Mouse (Mus musculus): ENCODE data around the gene Fam129a. TPM values are rescaled to one million over a fixed set of nuclear protein-coding genes. Genes with fewer than 3 reads are reported as not detected.

Gene Fam129a
- 29.8 TPM for polyA plus RNA-seq (2015; fragmentation: Illumina TruSeq; extraction: RNeasy Lipid Tissue Mini Kit (QIAGEN cat#74804); ENCODE audit: insufficient read depth, low replicate concordance)

GRCm38 (mm10) chr1:151570981-151571837 is at the start of gene Fam129a:
Fam129a (plus strand) TSS chr1:151571186.

GRCm38 (mm10) chr1:151754881-151755659 is 184.1 kb downstream of the Fam129a start, which contains the start of gene Edem3:
Edem3 (plus strand) TSS chr1:151755371.

Other genes starting within 250 kb of the Fam129a start
- 451 TPM for gene Ivns1abp, start 226.7 kb upstream of the Fam129a start, polyA plus RNA-seq (2015; fragmentation: Illumina TruSeq; extraction: RNeasy Lipid Tissue Mini Kit (QIAGEN cat#74804); ENCODE audit: insufficient read depth, low replicate concordance)
- 37.3 TPM for gene Swt1, start 142.7 kb upstream of the Fam129a start, polyA plus RNA-seq (2015; fragmentation: Illumina TruSeq; extraction: RNeasy Lipid Tissue Mini Kit (QIAGEN cat#74804); ENCODE audit: insufficient read depth, low replicate concordance)
- 56.7 TPM for gene Trmt1l, start 142.6 kb upstream of the Fam129a start, polyA plus RNA-seq (2015; fragmentation: Illumina TruSeq; extraction: RNeasy Lipid Tissue Mini Kit (QIAGEN cat#74804); ENCODE audit: insufficient read depth, low replicate concordance)
- 83.5 TPM for gene Rnf2, start 70.2 kb upstream of the Fam129a start, polyA plus RNA-seq (2015; fragmentation: Illumina TruSeq; extraction: RNeasy Lipid Tissue Mini Kit (QIAGEN cat#74804); ENCODE audit: insufficient read depth, low replicate concordance)
- gene Edem3, start 184.2 kb downstream of the Fam129a start, polyA plus RNA-seq (2015; fragmentation: Illumina TruSeq; extraction: RNeasy Lipid Tissue Mini Kit (QIAGEN cat#74804); ENCODE audit: insufficient read depth, low replicate concordance): 33.0 TPM

Measured in spleen, adult 10 weeks (tissue).